Mouse (Mus musculus) spleen, embryonic (tissue): Measurements from ENCODE around the gene Prf1.

Source experiments
- CTCF ChIA-PET: fragments of 350-600 bp; sonication (Branson Sonifier 250); formaldehyde crosslinking; loops from one replicate; lab custom pipeline; 2022; lab: Charles Lee

Prf1 gene

DNA sequence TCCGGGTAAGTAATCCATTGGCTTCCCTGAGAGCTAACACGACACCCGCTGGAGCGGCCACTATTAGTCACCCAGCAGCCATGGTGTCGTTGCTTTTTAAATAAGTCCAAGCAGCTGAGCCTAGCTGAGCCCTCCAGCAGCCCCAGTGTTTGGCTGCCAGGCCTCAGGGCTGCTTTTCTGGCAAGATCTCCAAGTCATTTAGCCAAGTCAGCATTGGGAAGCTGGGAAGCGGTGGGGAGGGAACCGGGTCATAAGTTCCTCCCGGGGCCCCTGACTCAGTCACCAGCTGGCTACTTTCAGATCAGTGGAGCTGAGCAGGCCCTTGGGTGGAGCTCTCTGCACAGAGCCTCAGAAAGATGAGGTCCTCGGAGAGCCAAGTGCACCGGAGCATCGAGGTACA, 12.4 kb upstream of the Prf1 start:
- CTCF ChIA-PET: no interaction called here

DNA sequence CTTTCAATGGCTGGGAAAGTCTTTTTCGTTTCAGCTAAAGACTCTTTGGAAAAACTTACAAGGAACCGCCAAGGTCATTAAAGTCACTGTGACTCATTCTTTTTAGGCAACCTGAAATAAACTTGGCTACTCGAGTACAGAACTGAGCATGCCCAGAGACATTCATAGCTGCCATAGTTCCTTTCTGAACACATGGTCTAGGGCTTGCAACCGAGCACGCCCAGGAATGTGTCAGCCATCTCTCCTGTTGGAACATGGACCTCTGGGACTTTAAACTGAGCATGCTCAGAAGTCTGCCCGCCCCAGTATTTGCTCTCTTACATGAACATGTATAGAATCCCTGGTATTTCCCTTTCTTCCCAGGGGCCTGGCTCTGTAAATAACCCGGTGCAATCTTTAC, 11.4 kb upstream of the Prf1 start:
- CTCF ChIA-PET: no interaction called here

DNA sequence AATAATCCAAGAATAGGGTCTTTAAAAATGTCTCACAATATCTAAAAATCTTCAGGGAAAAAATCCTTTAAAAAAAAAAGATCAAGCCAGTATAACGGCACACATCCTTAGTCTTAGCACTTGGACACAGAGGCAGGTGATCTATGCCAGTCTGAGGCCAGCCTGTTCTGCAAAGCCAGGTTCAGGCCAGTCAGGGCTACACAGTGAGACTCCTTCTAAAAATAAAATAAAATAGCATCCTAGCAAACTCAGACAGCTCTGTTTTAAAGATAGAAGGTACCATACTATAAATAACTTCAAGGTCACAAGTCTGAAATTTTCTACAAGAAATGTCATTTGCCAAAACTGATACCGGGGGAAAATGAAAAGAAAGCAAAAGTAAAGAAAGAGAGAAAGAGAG, 7.6 kb upstream of the Prf1 start:
- CTCF ChIA-PET: no interaction called here

DNA sequence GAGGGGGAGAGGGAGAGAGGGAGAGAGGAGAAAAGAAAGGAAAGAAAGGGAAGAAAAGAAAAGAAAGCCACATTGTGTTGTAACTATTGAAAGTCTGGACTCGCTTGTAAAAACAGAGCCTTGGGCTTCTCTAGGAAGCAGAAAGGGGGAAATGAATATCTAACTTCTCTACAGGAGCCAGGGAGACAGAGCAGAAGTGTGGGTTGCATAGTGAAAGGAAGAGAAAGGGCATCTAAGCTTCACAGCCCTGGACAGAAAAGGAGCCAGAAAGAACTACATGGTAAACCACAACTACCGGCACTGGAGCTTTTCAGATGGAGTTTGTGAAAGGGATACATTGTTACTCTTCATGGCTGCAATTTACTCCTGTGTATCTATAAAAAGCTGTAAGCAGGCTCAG, 7.2 kb upstream of the Prf1 start:
- CTCF ChIA-PET: no interaction called here

DNA sequence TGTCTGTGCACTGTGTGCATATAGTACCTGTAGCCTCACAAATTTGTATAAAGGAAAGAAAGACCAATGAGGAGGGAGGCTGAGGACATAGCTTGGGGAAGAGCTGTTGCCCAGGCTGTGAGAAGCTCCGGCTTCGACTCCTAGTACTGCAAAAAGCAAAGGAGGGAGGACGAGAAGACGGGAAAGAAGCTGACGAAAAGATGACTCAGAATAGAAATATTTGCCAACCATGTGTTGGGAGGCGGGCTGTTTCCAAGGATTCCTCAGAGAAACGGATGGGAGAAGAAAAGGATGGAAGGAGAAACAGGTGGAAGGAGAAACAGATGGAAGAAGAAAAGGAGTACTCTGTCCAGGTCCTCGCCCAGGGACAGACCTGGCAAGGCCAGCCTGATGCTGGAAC, 3.4 kb upstream of the Prf1 start:
- CTCF ChIA-PET: no interaction called here

DNA sequence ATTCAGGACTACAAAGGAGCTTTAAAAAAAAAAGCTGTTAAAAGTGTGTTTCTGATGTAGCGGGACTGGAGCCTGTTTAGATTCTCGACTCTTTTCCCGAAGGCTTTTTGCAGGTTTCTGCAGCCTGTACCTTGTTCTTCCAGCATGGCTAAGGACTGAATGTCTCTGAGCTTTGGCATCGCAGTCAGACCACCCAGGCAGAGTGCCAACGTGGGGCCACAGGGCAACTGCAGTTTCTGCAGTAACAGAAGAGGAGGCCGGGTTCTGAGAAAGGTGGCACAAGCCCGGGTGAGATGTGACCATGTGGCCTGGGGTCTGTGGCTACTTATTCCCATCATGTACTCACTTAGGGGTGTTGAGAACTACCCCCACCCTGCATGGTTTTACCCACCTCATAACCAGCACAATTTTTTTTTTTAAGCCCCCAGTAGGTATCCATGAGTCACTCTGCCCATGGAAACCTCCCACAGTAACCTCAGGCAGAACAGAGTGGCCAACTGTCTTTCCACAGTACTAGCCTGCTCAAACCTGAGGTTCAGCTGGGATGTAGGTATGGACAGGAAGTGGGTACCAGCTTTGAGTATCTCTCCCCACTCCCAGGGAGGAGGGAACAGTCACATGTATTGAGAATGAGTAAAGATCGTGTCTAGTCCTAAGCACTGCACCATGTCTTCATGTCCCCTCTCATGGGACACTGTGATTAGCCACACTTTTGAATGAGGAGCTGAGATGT, 754 bp upstream of the Prf1 start:
- CTCF ChIA-PET: interaction anchor here (0.6 kb wide), 1 partner anchor 909 kb away, joined by 3 read pairs; no protein-coding TSS in a partner anchor

DNA sequence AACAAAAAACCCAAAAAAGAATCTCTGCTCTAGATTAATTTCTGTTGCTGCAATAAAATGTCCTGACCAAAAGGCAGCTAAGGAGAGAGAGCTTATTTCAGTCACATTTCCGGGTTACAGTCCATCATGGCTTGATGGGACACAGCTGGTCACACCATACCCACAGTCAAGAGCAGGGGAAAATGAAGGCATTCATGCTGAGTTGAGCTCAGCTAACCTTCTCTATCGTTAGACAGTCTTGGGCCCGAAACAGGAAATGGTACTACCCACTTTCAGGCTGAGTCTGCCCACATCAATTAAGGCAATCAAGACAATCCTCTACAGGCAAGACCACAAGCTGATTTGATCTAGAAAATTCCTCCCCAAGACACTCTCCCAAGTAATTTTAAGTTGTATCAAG, 3.4 kb downstream of the Prf1 start:
- CTCF ChIA-PET: no interaction called here

DNA sequence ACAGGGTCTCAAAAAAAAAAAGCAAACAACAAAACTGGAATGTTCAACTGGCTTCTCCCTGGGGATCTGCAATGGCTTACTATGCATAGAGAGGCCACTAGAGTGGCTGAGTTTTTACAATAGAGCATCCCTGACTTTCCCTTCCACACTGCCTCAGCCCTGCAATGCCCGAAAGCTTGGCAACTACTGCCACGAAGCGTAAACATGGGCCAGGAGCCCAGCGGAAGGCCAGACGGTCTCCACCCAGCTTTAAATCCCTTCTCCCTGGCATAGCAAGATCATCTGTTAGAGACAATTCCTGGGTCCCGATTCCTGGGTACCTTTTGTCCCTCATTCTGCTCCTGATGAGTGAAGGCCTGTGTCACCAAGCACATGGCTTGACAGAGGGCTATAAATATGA, 6.4 kb downstream of the Prf1 start:
- CTCF ChIA-PET: interaction anchor here (0.7 kb wide), 1 partner anchor 116 kb away, joined by 5 read pairs; no protein-coding TSS in a partner anchor

DNA sequence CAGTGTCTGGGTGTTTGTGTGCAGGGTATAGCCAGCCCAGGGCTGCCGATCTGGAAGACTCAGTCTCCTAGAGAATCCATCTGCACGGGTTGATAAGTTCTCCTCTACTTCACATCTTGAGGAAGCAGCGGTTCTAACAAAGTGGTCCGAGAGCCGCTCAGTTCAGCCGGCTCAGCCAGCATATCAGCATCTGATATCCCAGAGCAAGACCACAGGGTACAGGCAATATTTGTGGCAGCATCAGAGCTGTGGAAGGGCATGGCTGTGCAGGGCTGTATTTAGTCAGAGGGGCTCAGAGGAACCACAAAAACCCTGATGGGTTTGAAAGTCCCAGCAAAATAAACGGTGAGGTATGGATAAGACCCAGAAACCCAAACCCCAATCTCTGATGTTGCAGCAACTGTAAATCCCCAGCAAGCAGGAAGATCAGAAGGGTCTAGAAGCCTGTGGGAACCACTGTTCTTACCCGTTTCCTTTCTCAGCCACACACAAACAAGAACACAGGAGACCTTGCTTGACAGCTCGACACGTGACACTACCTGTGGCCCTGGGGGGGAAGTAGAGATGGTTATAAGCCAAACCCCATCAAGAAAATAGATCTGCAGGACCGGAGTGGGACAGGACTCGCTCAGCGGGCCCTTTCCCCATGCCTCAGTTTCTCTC, 8.4 kb downstream of the Prf1 start:
- CTCF ChIA-PET: no interaction called here

DNA sequence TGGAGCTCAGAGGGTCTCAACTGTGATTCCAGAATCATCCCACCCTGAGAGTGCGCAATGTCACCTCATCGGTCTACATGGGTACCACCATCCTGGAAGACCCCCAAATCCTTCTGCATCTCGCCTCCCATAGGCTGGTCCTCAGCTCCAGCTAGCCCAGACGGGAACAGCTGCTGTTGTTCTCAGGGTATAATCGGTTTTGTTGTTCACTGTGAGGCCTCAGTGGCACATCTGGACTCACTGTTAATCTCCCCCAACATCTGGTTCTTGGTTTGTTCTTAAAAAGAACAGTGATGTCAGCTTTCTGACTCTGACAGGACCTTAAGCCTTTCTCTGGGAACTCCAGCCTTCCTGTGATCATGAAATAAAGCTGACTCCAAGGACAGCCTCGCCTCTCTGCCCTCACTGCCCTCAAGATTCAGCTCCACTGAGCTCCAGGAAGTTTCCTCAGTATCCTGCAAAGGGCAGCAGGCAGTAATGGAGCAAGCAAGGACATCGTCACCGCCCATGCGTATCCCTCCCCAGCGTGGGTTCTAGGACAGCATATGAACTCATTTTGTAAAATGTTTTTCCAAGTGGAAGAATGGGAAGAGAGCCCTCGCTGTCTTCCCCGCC, 11.2 kb downstream of the Prf1 start:
- CTCF ChIA-PET: no interaction called here

DNA sequence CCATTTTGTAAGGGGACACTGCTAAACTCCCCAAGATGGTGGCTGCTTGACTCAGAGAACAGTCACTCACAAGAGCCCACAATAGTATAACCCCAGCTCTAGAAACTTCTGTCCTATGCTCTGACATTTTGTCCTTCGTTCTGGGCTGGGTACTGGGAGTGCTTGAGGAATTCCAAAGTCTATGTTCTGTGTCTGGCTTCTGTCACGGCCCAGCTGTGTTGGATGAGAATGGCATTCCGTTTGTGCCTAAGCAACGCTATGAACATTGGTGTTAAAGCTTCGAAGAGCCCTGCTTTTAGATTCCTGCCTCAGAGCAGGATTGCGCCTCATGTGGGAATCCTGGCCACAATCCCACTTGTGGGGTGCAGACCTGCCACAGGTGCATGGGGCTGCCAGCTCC, 14.5 kb downstream of the Prf1 start:
- CTCF ChIA-PET: no interaction called here

DNA sequence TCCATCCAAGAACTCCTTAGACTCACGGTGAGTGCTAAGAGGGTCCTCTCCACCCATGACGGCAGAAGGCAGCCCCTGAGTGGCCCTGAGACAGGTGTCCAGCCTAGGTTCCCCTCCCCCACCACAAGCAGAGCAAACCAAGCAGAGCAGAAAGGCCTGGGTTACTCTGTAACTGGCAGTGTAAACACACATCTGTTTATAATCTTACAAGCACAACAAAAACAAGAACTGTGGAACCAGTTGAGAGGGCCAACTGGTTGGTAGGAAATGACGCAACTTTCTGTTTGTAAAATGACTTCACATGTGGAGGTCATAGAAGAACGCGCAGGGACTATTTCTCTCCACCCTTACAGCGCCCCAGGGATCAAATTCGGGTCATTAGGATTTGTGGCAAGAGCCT, 15.1 kb downstream of the Prf1 start:
- CTCF ChIA-PET: no interaction called here

DNA sequence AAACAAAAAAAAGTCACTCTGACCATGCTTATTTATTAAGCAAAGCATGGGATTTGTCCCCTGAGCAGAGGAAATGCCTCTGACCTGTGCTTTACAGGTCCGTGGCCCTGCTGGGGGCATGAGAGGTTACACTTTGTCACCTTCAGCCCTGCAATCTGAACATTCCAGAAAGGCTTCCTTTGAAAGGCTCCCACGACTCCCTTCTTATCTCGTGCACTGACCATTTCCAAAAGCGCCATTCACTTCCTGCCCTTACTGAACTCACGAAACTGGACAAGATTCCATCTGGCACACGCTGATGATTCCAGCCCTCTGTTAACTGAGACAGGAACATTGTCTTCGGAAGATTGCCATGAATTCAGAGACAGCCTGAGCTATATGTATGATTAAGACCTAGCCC, 16.1 kb downstream of the Prf1 start:
- CTCF ChIA-PET: no interaction called here

DNA sequence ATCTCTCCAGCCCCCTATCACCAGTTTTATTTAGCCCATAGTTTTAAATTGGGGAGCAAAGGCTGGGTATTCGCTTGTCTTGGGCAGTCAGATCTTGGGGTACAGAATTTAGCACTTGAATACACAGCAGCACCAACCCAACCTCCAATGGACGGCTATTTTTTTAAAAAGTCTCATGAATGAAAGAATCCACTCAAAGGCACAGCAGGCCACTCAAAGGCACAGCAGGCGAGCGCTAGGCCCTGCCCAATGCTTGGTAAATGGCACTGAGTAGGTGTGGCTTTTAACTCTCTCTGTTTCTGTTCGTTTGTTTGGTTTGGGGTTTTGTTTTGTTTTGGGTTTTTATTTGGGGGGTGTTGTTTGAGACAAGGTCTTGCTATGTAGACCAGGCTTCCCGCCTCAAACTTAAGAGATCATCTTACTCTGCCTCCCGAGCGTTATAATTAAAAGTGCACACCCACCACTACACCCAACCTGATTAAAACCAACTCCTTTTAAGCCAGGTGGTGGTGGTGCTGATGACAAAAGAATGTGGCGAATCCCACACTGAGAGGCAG, 17.8 kb downstream of the Prf1 start:
- CTCF ChIA-PET: no interaction called here

DNA sequence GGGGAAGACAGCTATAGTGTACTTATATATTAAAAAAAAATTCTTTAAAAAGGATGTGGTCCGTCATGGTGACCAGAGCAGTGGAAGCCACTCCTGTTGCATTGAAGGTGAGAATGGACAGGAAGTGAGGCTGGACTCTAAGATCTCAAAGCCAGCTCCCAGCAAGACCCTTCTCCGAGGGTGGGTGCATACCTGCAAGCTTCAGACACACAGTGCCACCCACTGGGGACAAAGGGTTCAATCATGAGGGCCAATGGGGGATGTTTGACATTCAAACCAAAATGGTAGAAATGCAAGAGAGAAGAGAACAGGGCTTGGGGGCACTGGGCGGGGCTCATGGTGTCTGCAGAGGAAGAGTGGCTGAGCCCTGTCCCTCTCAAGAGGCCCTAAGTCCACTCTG, 20.9 kb downstream of the Prf1 start:
- CTCF ChIA-PET: no interaction called here

DNA sequence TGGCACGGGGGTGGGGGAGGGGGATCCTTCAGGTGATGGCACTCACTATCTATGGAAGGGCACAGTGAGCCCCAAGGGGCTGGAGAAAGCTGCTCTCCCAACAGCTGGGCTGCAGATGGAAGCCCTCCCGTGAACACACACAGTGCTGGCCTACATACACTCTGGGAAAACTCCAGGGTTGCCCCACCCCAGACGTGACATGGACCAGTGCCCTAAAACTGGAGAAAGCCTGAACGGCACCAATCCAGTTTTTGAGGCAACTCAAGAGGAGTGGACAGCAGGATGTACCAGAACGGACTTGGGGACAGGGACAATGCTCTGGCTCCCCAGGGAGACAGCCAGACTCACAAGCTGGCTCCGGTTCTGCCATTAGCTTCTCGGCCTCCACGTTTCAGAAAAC, 27.1 kb downstream of the Prf1 start:
- CTCF ChIA-PET: no interaction called here

DNA sequence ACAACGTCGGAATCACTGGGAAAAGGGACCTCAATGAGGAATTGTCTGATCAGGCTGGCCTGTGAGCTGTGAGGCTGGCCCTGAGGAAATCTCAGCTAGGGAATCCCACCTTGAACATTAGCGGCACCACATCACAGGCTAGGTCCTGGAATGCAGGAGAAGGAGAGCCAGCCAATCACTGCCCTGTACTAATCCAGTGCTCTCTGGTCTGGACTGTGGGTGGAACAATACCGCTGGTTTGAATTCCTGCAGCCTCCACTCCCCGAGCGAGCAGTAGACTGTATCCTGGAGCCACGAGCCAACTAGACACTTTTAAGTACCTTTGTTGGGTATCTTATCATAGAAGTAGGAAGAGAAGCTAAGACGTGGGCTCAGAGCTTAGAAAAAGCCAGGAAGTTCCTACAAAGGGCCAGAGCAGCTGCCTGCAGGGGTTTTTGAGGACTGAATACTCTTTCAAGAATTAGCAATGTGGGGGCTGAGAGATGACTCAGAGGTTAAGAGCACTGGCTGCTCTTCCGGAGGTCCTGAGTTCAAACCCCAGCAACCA, 28.2 kb downstream of the Prf1 start:
- CTCF ChIA-PET: no interaction called here

DNA sequence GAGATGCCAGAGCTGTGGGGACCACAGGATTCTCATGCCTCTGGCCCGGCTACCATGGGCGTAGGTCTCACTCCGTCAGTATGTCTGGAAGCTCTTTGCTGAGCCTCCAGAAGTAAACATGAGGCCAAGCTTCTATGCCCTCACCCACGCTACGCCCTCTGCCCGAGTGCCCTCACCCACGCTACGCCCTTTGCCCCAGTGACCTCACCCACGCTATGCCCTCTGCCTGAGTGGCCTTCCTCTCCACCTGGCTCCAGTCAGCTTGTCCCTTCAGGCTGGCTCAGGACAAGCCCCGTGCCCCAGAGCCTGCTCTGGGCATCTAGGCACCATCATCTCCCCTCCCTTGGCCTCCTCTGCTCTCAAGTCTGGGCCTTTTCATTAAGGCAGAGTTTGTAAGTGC, 29.9 kb downstream of the Prf1 start:
- CTCF ChIA-PET: no interaction called here

DNA sequence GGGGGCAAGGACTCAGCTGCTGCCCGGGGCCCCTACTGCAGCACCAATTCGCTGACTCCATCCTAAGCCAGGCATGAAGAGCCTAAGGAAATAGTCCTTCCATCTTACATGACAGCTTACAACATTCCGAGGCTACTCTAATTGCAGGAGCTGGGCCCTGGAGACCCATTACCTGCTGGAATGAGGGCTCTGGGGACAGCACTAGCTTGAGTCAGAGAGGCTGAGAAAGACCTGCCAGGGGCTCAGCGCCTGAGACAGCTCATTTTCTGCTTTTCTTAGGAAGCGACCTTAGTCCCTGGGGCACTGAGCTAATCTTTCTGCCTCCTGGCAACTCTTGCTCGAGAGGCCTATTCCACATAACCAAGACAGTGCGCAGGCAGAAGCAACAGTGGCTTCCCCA, 31.3 kb downstream of the Prf1 start:
- CTCF ChIA-PET: no interaction called here

DNA sequence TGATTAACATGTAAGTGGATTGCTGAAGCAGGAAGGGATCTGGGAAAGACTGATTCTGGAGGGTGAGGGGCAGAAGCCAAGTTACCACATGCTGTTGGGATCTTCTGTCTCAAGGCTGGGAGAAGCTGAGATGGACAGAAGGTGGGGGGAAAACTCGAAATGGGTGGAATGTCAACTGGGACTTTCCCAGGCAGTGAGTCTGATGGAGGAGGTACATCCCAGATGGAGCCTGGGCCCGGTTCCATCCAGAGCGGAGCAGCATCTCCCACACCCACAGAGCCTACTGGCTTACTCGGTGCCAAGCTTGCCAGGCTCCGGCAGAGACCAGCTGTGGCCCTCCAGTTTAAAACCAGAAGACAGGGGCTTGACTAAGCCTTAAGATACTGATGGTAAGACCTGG, 33.4 kb downstream of the Prf1 start:
- CTCF ChIA-PET: no interaction called here

DNA sequence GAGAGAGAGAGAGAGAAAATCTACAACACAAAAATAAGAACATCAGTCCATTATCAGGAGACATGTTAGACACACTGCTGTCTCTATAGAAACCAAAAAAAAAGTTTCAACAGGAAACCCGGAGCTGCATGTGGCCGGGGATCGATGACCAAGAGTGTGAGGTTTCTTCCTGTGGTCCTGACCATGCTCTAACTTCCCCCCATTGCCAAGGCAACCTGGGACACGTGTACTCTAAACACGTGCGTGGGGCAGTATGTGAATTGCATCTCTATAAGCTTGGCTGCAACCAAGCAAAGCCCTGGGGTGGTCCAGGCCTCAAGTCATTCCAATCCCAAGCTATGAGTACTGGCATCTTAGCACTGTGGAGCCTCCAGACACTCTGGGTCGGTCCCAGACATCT, 36.9 kb downstream of the Prf1 start:
- CTCF ChIA-PET: no interaction called here

DNA sequence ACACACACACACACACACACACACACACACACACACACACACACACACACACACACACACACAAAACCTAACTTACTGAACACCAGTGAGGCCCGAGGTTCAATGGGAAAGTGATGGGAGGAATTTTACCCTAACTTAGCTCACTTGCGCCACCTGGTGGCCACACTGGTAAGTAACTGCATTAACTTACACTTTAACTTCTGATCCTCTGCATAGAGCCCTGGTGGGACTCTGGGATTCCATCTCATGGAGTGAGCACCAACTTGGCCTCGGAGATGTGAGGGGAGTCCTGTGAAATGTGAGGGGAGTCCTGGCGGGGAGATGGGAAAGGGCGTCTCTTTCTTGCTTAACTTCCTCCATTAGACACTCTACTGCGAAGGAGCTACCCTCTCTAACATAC, 38.5 kb downstream of the Prf1 start:
- CTCF ChIA-PET: interaction anchor here (0.6 to 2.2 kb wide), 6 partner anchors 48 to 137 kb away, joined by 3 to 11 read pairs (median 3); partner anchors contain the start of gene Adamts14
